Mouse (Mus musculus): ENCODE data around the gene Pcdh19. TPM values are rescaled to one million over a fixed set of nuclear protein-coding genes. Genes with fewer than 3 reads are reported as not detected.

The Pcdh19 gene
- total and polyA plus RNA-seq, 3 experiments: not detected

DNA sequence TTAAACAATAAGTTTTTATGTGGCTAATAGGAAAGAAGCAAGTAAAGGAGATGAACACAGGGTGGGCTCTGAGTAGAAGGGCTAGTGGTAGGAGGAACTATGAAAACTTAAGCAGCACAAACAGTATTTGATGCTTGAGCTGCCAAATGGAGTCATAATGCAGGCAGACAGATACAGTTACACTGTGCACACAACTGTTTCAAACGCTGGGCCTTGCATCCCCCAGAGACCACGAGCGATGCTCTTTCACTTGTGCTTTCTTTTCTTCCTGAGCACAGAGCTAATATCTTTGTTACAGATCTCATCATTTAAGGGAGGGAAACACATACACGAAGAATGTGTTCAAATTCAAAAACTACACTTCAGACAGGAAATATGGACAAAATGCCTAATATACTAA lies 83.0 kb downstream of the Pcdh19 start:
- DNase-seq (ENCODE audit: extremely low read depth): peak; percentile 1
- no peak overlapping the region for H3K27ac ChIP-seq (ENCODE audit: insufficient read depth, low read depth)
- H3K27me3 ChIP-seq (replicated peaks): no peaks in the 10 kb centered on the region
- no peaks in the 10 kb centered on the region for H3K36me3 ChIP-seq (replicated peaks in 1 of 2; ENCODE audit: control insufficient read depth in 1 of 2, insufficient read depth in 1 of 2, low read length in 1 of 2)
- no peak overlapping the region for H3K9ac ChIP-seq (ENCODE audit: insufficient read depth, low read depth)
- H3K4me3 ChIP-seq (replicated peaks in 1 of 3; ENCODE audit: low read depth in 2 of 3, low read length in 2 of 3, poor library complexity in 1 of 3): no peak overlapping the region
- in situ Hi-C loops (cut with MboI; ENCODE audit: low pct_ligation_motif_present, low pct_unique_long_range_greater_than_20kb, low sequenced_read_pairs) (no loop called here), dilution Hi-C loops (cut with MboI; ENCODE audit: extremely low pct_ligation_motif_present, extremely low pct_unique_long_range_greater_than_20kb, low sequenced_read_pairs) (no loop called here)
- no peak for TF ChIP-seq GABPA (IDR thresholded peaks at IDR 0.05; ENCODE audit: insufficient replicate concordance, low read depth, low read length)
- TF ChIP-seq EP300 (IDR thresholded peaks at IDR 0.05; ENCODE audit: low read length): no peak
- no peaks in the 10 kb centered on the region for H3K4me1 ChIP-seq (ENCODE audit: control insufficient read depth in 1 of 2, insufficient read depth in 2 of 2)
- no peak overlapping the region; the same call in 1 of the 2 replicates for H3K4me2 ChIP-seq (ENCODE audit: insufficient read depth, low read depth, poor library complexity, severe bottlenecking)
- no peaks in the 10 kb centered on the region for H3K79me2 ChIP-seq (replicated peaks; ENCODE audit: control insufficient read depth, extremely low read depth, insufficient read depth, poor library complexity, severe bottlenecking)
- no peaks in the 10 kb centered on the region for H3K9me3 ChIP-seq (replicated peaks; ENCODE audit: low read length)

DNA sequence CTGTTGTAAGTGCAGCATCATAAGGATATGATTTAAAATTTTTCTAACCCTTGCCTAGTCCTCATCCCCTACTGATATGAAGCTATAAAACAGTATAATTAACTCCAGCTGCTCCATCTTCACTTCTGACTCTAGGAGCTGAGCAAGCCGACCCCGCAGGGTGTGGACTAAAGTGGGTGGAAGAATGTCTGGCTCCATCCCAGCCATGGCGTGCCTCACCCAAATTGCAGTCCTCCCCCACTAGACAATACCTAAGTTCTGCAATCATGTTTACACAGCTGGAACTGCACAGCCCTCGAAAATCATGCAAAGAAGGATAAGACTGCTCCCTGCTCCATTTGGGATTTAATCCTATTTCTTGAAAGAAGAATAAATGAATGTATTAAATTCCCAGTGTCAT lies 84.5 kb downstream of the Pcdh19 start:
- in situ Hi-C loops (cut with MboI; ENCODE audit: low pct_ligation_motif_present, low pct_unique_long_range_greater_than_20kb, low sequenced_read_pairs): no loop called here
- no peak overlapping the region for H3K4me3 ChIP-seq (replicated peaks in 1 of 3; ENCODE audit: low read depth in 2 of 3, low read length in 2 of 3, poor library complexity in 1 of 3)
- no peaks in the 10 kb centered on the region for H3K27me3 ChIP-seq (replicated peaks)
- no peaks in the 10 kb centered on the region for H3K9me3 ChIP-seq (replicated peaks; ENCODE audit: low read length)
- DNase-seq (ENCODE audit: extremely low read depth): no peak
- dilution Hi-C loops (cut with MboI; ENCODE audit: extremely low pct_ligation_motif_present, extremely low pct_unique_long_range_greater_than_20kb, low sequenced_read_pairs): no loop called here
- no peak overlapping the region for H3K9ac ChIP-seq (ENCODE audit: insufficient read depth, low read depth)
- H3K27ac ChIP-seq (ENCODE audit: insufficient read depth, low read depth): no peak overlapping the region
- H3K36me3 ChIP-seq (replicated peaks in 1 of 2; ENCODE audit: control insufficient read depth in 1 of 2, insufficient read depth in 1 of 2, low read length in 1 of 2): no peaks in the 10 kb centered on the region
- no peaks in the 10 kb centered on the region for H3K79me2 ChIP-seq (replicated peaks; ENCODE audit: control insufficient read depth, extremely low read depth, insufficient read depth, poor library complexity, severe bottlenecking)
- no peak overlapping the region for H3K4me2 ChIP-seq (ENCODE audit: insufficient read depth, low read depth, poor library complexity, severe bottlenecking)
- no peaks in the 10 kb centered on the region for H3K4me1 ChIP-seq (ENCODE audit: control insufficient read depth in 1 of 2, insufficient read depth in 2 of 2)
- no peak for TF ChIP-seq SIN3A (IDR thresholded peaks at IDR 0.05; ENCODE audit: low read length)
- TF ChIP-seq RAD21 (IDR thresholded peaks at IDR 0.05; ENCODE audit: low read depth, low read length): no peak
- TF ChIP-seq NRF1 (IDR thresholded peaks at IDR 0.05; ENCODE audit: low read depth, low read length): no peak
- no peak for TF ChIP-seq CHD2 (IDR thresholded peaks at IDR 0.05; ENCODE audit: low read length)
- TF ChIP-seq MEF2A (IDR thresholded peaks at IDR 0.05; ENCODE audit: borderline replicate concordance, low read depth, low read length): no peak
- no peak for TF ChIP-seq JUND (conservative IDR thresholded peaks at IDR 0.05; ENCODE audit: low read depth, low read length)
- TF ChIP-seq ZC3H11A (IDR thresholded peaks at IDR 0.05; ENCODE audit: low read depth, low read length): no peak
- no peak for TF ChIP-seq MAZ (IDR thresholded peaks at IDR 0.05; ENCODE audit: low read depth, low read length)
- no peak for TF ChIP-seq TCF12 (IDR thresholded peaks at IDR 0.05; ENCODE audit: low read depth, low read length)
- no peak for TF ChIP-seq USF1 (IDR thresholded peaks at IDR 0.05; ENCODE audit: low read depth, low read length)
- TF ChIP-seq KAT2A (IDR thresholded peaks at IDR 0.05; ENCODE audit: insufficient replicate concordance, low read length): no peak
- no peak for TF ChIP-seq ZMIZ1 (IDR thresholded peaks at IDR 0.05; ENCODE audit: low read depth, low read length)

DNA sequence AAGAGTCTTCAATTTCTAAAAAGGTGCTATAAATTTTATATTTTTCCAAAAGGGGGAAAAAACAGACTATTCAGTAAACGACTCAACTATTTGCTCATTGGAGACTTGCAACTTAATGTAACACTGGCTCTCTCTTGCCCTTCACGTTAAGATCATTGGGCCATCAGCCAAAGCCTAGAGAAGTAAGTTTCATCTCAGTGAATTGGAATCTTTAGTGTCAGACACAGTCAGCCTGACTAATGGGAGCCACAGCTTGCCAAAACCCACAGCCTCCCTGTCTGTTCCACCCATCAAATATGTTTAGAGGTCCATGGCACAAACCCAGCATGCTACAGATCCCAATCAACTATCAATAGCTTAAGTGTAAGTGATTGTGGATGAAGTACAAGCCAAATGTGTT lies 86.7 kb downstream of the Pcdh19 start:
- Histone ChIP-seq H3K27me3 (replicated peaks) (no peaks in the 10 kb centered on the region), H3K9ac (ENCODE audit: insufficient read depth, low read depth) (no peak overlapping the region), H3K27ac (ENCODE audit: insufficient read depth, low read depth) (no peak overlapping the region), H3K4me3 (replicated peaks in 1 of 3; ENCODE audit: low read depth in 2 of 3, low read length in 2 of 3, poor library complexity in 1 of 3) (no peak overlapping the region), H3K4me2 (ENCODE audit: insufficient read depth, low read depth, poor library complexity, severe bottlenecking) (no peak overlapping the region), H3K79me2 (replicated peaks; ENCODE audit: control insufficient read depth, extremely low read depth, insufficient read depth, poor library complexity, severe bottlenecking) (no peaks in the 10 kb centered on the region), H3K4me1 (ENCODE audit: control insufficient read depth in 1 of 2, insufficient read depth in 2 of 2) (no peaks in the 10 kb centered on the region), H3K36me3 (replicated peaks in 1 of 2; ENCODE audit: control insufficient read depth in 1 of 2, insufficient read depth in 1 of 2, low read length in 1 of 2) (no peaks in the 10 kb centered on the region), H3K9me3 (replicated peaks; ENCODE audit: low read length) (no peaks in the 10 kb centered on the region)
- TF ChIP-seq NELFE (IDR thresholded peaks at IDR 0.05; ENCODE audit: low read depth, low read length) (no peak), ZC3H11A (IDR thresholded peaks at IDR 0.05; ENCODE audit: low read depth, low read length) (no peak), USF2 (conservative IDR thresholded peaks at IDR 0.05; ENCODE audit: low read depth, low read length) (no peak), MAX (IDR thresholded peaks at IDR 0.05; ENCODE audit: low read length) (no peak), NRF1 (IDR thresholded peaks at IDR 0.05; ENCODE audit: low read depth, low read length) (no peak), POLR2A (IDR thresholded peaks at IDR 0.05; ENCODE audit: low read depth, low read length) (no peak), JUN (IDR thresholded peaks at IDR 0.05; ENCODE audit: insufficient read depth, low read depth, low read length) (no peak), JUND (conservative IDR thresholded peaks at IDR 0.05; ENCODE audit: low read depth, low read length) (no peak), RAD21 (IDR thresholded peaks at IDR 0.05; ENCODE audit: low read depth, low read length) (no peak), GABPA (IDR thresholded peaks at IDR 0.05; ENCODE audit: insufficient replicate concordance, low read depth, low read length) (no peak), CTCF (conservative IDR thresholded peaks at IDR 0.05 in 1 of 2, IDR thresholded peaks at IDR 0.05 in 1 of 2; ENCODE audit: low read depth in 2 of 2, low read length in 2 of 2) (no peak), SIN3A (IDR thresholded peaks at IDR 0.05; ENCODE audit: low read length) (no peak), CHD2 (IDR thresholded peaks at IDR 0.05; ENCODE audit: low read length) (no peak)
- in situ Hi-C loops (cut with MboI; ENCODE audit: low pct_ligation_motif_present, low pct_unique_long_range_greater_than_20kb, low sequenced_read_pairs): no loop called here
- DNase-seq (ENCODE audit: extremely low read depth): no peak
- dilution Hi-C loops (cut with MboI; ENCODE audit: extremely low pct_ligation_motif_present, extremely low pct_unique_long_range_greater_than_20kb, low sequenced_read_pairs): no loop called here

Measured in CH12.LX (cell line).